Mouse (Mus musculus): Measurements from ENCODE around the gene Itpkb.

DNA sequence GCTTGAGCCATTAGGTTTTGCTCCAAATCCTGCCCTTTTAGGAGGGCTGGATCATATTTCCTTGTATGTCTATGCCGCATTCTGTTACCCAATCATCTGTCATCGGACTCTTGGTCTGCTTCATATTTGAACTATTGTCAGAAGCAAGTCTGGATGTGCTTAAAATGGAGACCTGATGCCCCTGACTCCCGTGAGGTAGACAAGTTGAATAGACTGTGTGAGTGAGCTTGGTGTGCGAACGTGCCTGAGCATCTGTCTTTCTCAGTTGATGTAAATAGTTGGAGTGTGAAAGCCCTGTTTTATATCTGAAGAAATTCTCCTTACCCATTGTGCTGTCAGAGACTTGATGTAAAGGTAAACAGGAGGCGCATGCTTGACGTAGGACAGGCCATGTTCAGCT, 46.3 kb downstream of the Itpkb start:
- TF ChIP-seq CTCF (IDR thresholded peaks at IDR 0.05; ENCODE audit: low read depth) (no peak), EP300 (IDR thresholded peaks at IDR 0.05; ENCODE audit: low read depth) (no peak)
